Mouse (Mus musculus): Measurements from ENCODE around the gene Olig1. TPM values are rescaled to one million over a fixed set of nuclear protein-coding genes. Genes with fewer than 3 reads are reported as not detected.

Olig1 gene
- polyA plus RNA-seq (2012; ENCODE audit: low replicate concordance): not detected in 2 replicates

DNA sequence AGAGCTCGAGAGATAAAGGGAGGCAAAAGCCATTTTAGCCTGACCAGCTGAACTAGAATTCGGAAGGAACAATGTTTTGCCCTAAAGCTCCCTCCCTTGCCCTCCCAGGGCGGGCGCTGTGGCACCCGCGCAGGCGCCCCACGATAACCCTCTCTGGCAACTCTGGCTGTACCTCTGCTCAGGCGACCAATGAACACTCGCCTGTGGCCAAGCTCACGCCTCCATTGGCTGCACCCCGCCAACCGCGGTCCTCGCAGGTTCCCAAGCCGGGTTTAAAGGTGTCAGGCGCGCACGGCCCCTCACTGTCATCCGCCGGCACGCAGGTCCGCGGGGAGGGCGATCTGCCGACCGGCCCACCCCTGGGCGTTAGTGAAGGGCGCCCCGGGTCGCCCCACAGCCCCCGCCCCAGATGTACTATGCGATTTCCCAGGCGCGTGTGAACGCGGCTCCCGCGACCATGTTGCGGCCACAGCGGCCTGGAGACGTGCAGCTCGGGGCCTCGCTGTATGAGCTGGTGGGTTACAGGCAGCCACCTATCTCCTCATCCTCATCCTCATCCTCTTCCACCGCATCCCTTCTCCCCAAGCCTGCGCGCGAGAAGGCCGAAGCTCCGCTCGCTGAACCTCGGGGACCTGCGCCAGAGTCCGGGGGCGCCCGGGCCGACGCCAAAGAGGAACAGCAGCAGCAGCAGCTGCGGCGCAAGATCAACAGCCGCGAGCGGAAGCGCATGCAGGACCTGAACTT, at the start of gene Olig1:
Gene Olig1, plus strand, starts transcription at position 305 of the 744 bp plus-strand sequence.

DNA sequence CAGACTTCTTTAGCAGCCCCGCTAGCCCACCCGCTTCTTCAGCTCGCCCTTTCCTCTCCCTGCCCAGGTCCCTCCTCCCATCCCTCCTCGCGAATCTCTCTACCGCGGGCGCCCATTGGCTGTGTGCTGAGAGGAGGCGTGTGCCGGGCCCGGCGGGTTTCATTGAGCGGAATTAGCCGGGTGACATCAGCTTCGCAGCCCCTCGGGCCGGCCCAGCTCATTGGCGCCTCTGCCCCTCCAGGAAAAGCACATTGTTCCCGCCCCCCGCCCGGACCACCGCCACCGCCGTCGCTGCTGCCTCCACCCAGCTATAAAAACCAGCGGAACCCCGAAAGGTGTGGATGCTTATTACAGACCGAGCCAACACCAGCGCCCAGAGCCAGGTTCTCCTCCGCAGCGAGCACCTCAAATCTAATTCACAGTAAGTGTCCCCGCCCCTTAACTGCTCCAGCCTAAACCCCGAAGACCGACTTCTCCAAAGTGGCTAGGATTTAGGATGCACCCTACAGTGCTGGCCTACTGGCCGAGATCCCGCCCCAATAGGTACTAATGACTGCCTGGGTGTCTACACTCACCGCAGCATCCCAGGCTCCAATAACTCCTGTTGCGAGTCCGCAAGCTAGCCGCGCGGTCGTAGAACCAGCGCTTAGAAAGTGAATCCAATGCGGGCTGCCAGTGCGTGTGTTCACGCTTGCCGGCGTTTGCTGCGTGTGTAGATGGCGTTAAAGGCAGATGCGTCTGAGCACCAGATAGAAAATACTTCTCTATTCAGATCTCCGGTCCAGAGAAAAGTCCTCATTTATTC, 44.1 kb upstream of the Olig1 start, which contains the start of gene Olig2:
Gene Olig2, plus strand, starts transcription at position 225 of the 805 bp plus-strand sequence.

Other genes starting within 250 kb of the Olig1 start
- 26.8 and 29.6 TPM in 2 replicates for gene Paxbp1, start 225.2 kb upstream of the Olig1 start, polyA plus RNA-seq (2012; ENCODE audit: low replicate concordance)
- 0.24 TPM in 1 of 2 replicates, not detected in the other for gene 4932438H23Rik, start 174.7 kb upstream of the Olig1 start, polyA plus RNA-seq (2012; ENCODE audit: low replicate concordance)
- 0.21 TPM in 1 of 2 replicates, not detected in the other for gene Olig2, start 44.3 kb upstream of the Olig1 start, polyA plus RNA-seq (2012; ENCODE audit: low replicate concordance)
- gene Ifnar2, start 103.0 kb downstream of the Olig1 start, polyA plus RNA-seq (2012; ENCODE audit: low replicate concordance): 44.2 and 71.6 TPM in 2 replicates
- not detected in 2 replicates for gene Gm21970, start 121.9 kb downstream of the Olig1 start, polyA plus RNA-seq (2012; ENCODE audit: low replicate concordance)
- gene Il10rb, start 136.4 kb downstream of the Olig1 start, polyA plus RNA-seq (2012; ENCODE audit: low replicate concordance): 10.3 and 11.9 TPM in 2 replicates
- gene Ifnar1, start 215.5 kb downstream of the Olig1 start, polyA plus RNA-seq (2012; ENCODE audit: low replicate concordance): 5.5 and 6.8 TPM in 2 replicates

Measured in leukemia stem cell, adult 10-12 weeks (primary cell).